Mouse (Mus musculus) neutrophil, adult 5-6 weeks (primary cell): ENCODE results near the gene Rad9a. TPM values are rescaled to one million over a fixed set of nuclear protein-coding genes. Genes with fewer than 3 reads are reported as not detected.

ENCODE experiments used
- ATAC-seq: fragments of 151-379, 151-347 bp; 2 replicates; pipeline ENCODE4 v1.8.0; 2017; ENCODE audit warnings: mild to moderate bottlenecking, moderate TSS enrichment; ENCODE audit not compliant: insufficient number of reproducible peaks, poor library complexity, low FRiP score, severe bottlenecking; ENCODE audit errors: extremely low read depth
- total RNA-seq: library from RNA; stranded (forward); fragments of 200-1000 nt; gene quantifications from 2 replicates; pipeline ENCODE4 v1.2.3, GENCODE M21; 2017

Gene Rad9a
- total RNA-seq, 1 experiment from 2014 or later, result 35.1 TPM

- peak; percentile 27 for ATAC-seq
These were observed 29.8 kb downstream of the Rad9a start for GRCm38 (mm10) chr19:4171393-4172290.

GRCm38 (mm10) chr19:4170723-4171392 is 30.6 kb downstream of the Rad9a start:
- ATAC-seq, result no peak

DNA sequence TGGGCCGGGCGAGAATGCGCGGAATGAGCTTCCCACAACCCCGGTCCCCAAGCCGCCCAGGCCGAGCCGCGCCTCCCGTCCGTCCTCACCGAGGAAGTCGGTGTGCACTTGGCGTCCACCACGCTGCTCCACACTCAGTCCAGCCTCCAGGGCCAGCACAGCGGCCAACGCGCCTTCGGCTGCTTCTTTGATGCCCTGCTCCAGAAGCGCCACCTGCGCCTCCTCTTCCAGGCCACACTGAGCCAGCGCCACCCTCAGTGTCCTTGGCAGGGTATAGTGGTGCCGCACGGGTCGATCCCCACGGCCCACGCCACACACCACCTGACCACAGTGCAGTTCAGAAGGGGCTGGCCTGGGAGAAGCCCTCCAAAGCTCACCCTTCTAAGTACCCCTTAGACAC is 31.7 kb downstream of the Rad9a start:
- ATAC-seq, result no peak

DNA sequence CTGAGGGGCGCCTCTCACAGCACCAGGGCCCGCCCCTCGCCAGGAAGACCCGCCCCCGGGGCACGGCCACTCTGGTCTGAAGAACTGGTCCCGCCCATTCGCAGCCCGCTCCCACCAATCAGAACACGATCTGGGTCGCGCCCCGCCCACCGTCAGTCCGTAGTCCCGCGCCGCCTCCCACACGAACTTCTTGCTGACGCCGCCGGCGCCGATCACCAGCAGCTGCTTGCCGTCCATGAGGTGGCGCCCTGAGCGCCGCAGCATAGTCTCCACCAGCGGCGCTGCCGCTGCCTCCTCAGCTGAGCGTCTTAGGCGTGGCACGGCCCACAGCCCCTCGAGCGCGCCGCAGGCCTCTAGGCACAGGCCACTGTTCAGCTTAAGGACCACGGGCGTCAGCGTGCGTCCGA is 32.1 kb downstream of the Rad9a start:
- peak; percentile 90 for ATAC-seq

- no peak for ATAC-seq
These were observed 34.6 kb downstream of the Rad9a start for GRCm38 (mm10) chr19:4166678-4167476.

DNA sequence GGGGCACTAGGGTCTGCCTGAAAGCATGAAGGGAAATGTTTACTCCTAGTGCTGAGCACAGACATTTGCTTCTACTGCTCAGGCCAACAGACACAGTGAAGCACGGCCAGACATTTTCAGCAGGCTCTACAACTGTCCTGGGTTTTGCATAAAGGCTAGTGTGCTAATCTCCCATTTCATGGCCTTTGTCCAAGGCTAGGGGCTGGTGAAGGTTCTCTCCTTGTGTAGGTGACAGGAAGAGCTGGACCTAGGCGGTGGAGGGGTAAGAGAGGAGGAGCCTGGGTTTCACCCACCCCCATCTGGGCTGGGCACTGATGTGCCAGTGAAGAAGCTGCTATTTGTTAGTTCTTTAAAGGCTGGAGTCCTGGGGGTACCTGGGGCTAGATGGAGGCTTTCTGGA is 36.7 kb downstream of the Rad9a start:
- ATAC-seq, result no peak

- no peak for ATAC-seq
These were observed 37.4 kb downstream of the Rad9a start for GRCm38 (mm10) chr19:4164100-4164499.

GRCm38 (mm10) chr19:4163543-4163887 is 37.9 kb downstream of the Rad9a start:
- ATAC-seq, result no peak

DNA sequence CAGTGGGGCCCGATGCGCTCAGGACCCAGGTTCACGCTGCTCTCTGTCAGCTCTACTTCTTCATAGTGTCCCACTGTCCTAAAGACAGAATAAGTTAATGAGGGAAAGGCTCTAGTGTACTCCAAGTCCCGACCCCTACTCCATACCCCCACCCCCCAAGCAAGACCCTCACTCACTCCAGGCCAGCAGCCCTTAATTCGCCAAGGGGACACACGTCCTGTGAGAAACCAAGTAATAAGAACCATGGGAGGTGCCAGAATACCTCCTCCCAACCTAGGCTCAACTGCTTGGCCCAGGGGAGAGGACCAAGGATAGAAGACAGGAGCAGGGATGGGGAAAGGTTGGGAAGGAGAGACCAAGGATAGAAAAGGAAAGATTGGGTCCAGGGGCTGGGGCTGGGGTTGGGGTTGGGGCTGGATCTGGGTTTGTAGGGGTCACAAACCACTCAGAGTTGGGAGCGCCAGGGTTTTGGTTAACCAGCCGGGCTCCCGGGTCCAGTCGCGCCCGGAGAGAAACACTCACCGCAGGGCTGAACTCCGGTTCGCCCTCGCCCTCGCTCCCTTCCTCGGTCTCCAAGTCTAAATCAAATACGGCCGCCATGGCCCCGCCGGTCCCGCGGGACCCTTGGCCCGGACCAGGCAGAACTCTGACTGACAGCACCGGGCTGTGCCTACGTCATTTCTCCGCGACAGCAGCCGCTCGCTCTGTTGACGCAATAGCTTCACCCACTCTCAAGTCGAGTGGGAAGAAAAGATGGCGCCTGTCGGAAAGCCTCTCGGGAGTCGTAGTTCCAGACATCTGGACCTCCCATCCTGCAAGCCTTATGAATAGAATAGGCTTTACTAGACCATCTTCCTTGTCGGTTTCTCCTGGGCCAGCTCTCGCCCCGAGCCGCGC is 38.6 kb downstream of the Rad9a start, which contains the start of gene Rps6kb2:
Gene Rps6kb2 (minus strand): TSS at position 709 of the 897 bp plus-strand sequence.
- ATAC-seq, result peak; percentile 87

GRCm38 (mm10) chr19:4159049-4159448 is 42.4 kb downstream of the Rad9a start:
- ATAC-seq, result no peak

- no peak for ATAC-seq
These were observed 44.7 kb downstream of the Rad9a start for GRCm38 (mm10) chr19:4156771-4157170.

DNA sequence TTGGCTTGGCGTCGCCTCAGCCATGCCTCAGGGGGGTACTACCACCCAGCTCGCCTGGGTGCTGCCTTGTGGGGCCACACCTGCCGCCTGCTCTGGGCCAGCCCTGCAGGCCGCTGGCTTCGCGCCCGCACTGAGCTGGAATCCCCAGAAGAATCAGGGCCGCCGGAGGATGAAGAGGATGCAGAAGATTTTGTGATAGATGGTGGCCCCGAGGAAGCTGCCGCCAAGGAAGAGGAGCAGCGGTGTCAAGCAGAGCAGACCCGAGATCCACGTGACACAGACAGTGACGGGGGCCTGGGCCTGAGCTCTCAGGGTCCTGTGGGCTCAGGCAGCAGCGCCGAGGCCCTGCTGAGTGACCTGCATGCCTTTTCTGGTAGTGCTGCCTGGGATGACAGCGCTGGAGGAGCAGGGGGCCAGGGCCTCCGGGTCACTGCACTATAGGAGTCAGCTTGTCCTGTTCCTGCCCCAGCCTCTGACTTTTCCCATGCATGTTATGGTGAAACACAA is 45.3 kb downstream of the Rad9a start:
- no peak for ATAC-seq

- ATAC-seq, result peak; percentile 40
These were observed 46.0 kb downstream of the Rad9a start for GRCm38 (mm10) chr19:4155223-4156072.

- peak; percentile 32; the same call in 1 of the 2 replicates for ATAC-seq
These were observed 46.8 kb downstream of the Rad9a start for GRCm38 (mm10) chr19:4154437-4155222.

GRCm38 (mm10) chr19:4153232-4153654 is 48.2 kb downstream of the Rad9a start, which contains the start of gene Ptprcap:
TSS of gene Ptprcap (plus strand) at chr19:4153604.
- no peak for ATAC-seq

DNA sequence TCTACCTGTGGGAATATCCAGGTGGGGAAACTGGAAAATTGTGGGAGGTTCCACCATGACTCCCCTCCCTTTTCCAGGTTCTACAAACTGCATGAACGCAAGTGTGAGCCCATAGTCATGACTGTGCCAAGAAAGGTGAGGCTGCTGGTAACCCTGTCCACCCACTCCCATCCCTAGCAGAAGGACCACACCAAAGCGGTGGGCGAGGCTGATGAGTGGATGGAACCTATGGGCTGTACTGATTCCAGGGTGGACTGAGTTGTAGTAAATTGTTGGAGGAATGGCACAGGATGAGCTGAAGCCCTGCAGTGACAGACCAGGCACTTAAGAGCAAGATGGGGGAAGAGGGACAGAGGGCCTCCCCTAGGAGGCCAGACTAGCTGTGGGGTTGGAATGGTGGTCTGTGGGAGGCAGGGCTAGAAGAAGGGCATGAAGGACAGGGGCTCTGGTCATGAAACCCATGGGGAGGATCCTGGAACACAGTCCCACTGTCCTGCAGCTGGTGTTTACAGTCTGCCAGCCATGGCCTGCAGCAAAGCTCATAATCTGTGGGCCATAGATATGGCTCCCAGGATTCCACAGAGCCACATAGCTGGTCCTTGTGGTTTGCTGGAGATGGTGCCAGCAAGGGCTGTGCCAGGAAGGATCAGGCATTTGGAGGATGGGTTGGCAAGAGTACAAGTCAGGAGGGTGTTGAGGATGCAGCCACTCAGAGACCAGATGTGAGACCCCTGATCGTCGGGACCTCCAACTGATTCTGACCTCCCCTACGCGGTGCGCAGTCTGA is 48.8 kb downstream of the Rad9a start:
- ATAC-seq, result no peak
